Mouse (Mus musculus): ENCODE results near the gene Naif1.

DNA sequence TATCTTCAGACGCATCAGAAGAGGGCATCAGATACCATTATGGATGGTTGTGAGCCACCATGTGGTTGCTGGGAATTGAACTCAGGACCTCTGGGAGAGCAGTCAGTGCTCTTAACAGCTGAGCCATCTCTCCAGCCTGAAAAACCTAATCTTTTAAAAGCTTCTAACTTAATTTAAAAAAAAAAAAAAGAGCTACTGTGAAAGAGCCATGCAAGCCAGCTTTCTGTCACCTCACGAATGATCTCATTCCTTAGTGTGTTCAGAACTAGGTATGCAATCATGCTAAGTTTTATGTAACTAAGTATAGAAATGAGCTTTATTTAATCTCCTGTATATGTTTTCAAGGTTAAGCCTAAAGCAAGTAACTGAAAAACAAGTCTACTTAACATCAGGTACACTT is 9.4 kb downstream of the Naif1 start:
- TF ChIP-seq CTCF (IDR thresholded peaks at IDR 0.05; ENCODE audit: low read depth, low read length) (no peak), POLR2A (IDR thresholded peaks at IDR 0.05; ENCODE audit: extremely low read depth, insufficient read depth, low read length) (no peak)

Measured in liver, adult 2 months (tissue).